22 mouse cellular contexts compared by ENCODE assay signal in genomic region chr4:124210103-124210502, GRCm38 (mm10).
DNase-seq lines count a peak whose midpoint lies in the region; ATAC-seq lines count a peak whose summit lies in the region.
"Had no signal": no experiment of that assay in that cellular context is flagged by ENCODE, and none has a peak within 500 bp of the region (broad histone marks: within the 10 kb centered on the region; RNA-seq: fewer than 3 reads in every experiment).

No protein-coding gene starts in this region.

- 78% methylated on average over 9 of the region's 9 CpGs for WGBS in forebrain, embryonic 14.5 days
- 71% methylated on average over 9 of the region's 9 CpGs for WGBS in forebrain, embryonic 15.5 days

- no peak for ATAC-seq in forebrain, embryonic 14.5 days
- no peak for ATAC-seq in forebrain, embryonic 15.5 days (replicated peaks)
- ATAC-seq: CD4-positive, CD25-positive, alpha-beta regulatory T cell, adult 4 months; Patski had no signal

- H3K4me1 ChIP-seq in forebrain, embryonic 14.5 days (ENCODE audit: control insufficient read depth, insufficient read depth, low read length), result no peaks in the 10 kb centered on the region
- peaks cover 3% of the 10 kb centered on the region; the same call in 1 of the 2 replicates for H3K4me1 ChIP-seq in forebrain, embryonic 15.5 days
- H3K4me1 ChIP-seq: midbrain, embryonic 10.5 days had no signal

- no peak overlapping the region for H3K4me3 ChIP-seq in forebrain, embryonic 14.5 days (ENCODE audit: low read depth, low read length)
- H3K4me3 ChIP-seq in forebrain, embryonic 15.5 days, result no peak overlapping the region
- H3K4me3 ChIP-seq: heart, adult 2 months; hindbrain, embryonic 10.5 days; midbrain, embryonic 10.5 days had no signal

- H3K9ac ChIP-seq in forebrain, embryonic 14.5 days (ENCODE audit: low read length), result no peak overlapping the region
- no peak overlapping the region for H3K9ac ChIP-seq in forebrain, embryonic 15.5 days (replicated peaks)

- no peaks in the 10 kb centered on the region for H3K36me3 ChIP-seq in forebrain, embryonic 14.5 days (ENCODE audit: control insufficient read depth, insufficient read depth, low read length)
- no peaks in the 10 kb centered on the region for H3K36me3 ChIP-seq in forebrain, embryonic 15.5 days
- H3K36me3 ChIP-seq: hindbrain, embryonic 10.5 days; midbrain, embryonic 10.5 days had no signal

- DNase-seq in forebrain, embryonic 14.5 days (ENCODE audit: low spot score), result peak; percentile 60
- DNase-seq in layer of hippocampus, adult 9-11 months, result peak; percentile 47
- DNase-seq in layer of hippocampus, adult 8-10 months (ENCODE audit: low spot score in 2 of 2), result no peak
- DNase-seq in left cerebral cortex, adult 18-20 months (ENCODE audit: low spot score in 2 of 2), result peak; percentile 54 to 60
- DNase-seq in right cerebral cortex, postnatal 14 days, result peak; percentile 35
- no peak for DNase-seq in embryo, embryonic 9.5 days (ENCODE audit: extremely low spot score)
- no peak for DNase-seq in adrenal gland, adult 8-10 months
- DNase-seq: adrenal gland, postnatal 25 days; cerebellum, adult 2 months; cerebellum, postnatal 36 days; gastrocnemius, postnatal 25 days; heart, adult 2 months; kidney, adult 11 months; lung, adult 2 months; lung, postnatal 36 days; retina, postnatal 1 day had no signal

- no peak overlapping the region for H3K27ac ChIP-seq in forebrain, embryonic 14.5 days (ENCODE audit: low read depth, low read length)
- no peak overlapping the region for H3K27ac ChIP-seq in forebrain, embryonic 15.5 days (replicated peaks)
- H3K27ac ChIP-seq: heart, adult 2 months; hindbrain, embryonic 10.5 days; midbrain, embryonic 10.5 days had no signal

- no peaks in the 10 kb centered on the region for H3K9me3 ChIP-seq in forebrain, embryonic 14.5 days (replicated peaks; ENCODE audit: control insufficient read depth, low read length)
- H3K9me3 ChIP-seq in forebrain, embryonic 15.5 days, result no peaks in the 10 kb centered on the region
- H3K9me3 ChIP-seq: hindbrain, embryonic 10.5 days; midbrain, embryonic 10.5 days had no signal

- H3K4me2 ChIP-seq in forebrain, embryonic 14.5 days (ENCODE audit: low read length), result no peak overlapping the region
- no peak overlapping the region for H3K4me2 ChIP-seq in forebrain, embryonic 15.5 days (replicated peaks)
- H3K4me2 ChIP-seq: liver, embryonic 11.5 days had no signal

- H3K27me3 ChIP-seq in forebrain, embryonic 14.5 days (replicated peaks; ENCODE audit: control insufficient read depth, insufficient read depth, low read length), result no peaks in the 10 kb centered on the region
- no peaks in the 10 kb centered on the region for H3K27me3 ChIP-seq in forebrain, embryonic 15.5 days

Comparison
In these comparisons a context has a peak if more than half of its experiments do, and no peak if none do; other contexts are left out.
1. DNase-seq: peak in forebrain, embryonic 14.5 days (single experiment), layer of hippocampus, adult 9-11 months (single experiment), left cerebral cortex, adult 18-20 months (2 of 2) and right cerebral cortex, postnatal 14 days (single experiment); none in layer of hippocampus, adult 8-10 months (0 of 2), embryo, embryonic 9.5 days (single experiment) and adrenal gland, adult 8-10 months (single experiment).